Mouse (Mus musculus) intestine, embryonic 14.5 days (tissue): ENCODE measurements around the gene Mpc1. TPM values are rescaled to one million over a fixed set of nuclear protein-coding genes. Genes with fewer than 3 reads are reported as not detected.

Experiments
- ATAC-seq: fragments of 200-750 bp; cut with Nextera tagmentation; replicated peaks from 2 replicates; pipeline ENCODE4 v1.8.0; 2017; ENCODE audit warnings: low read depth, moderate number of reproducible peaks, moderate TSS enrichment, moderate library complexity; ENCODE audit not compliant: low FRiP score, low TSS enrichment
- DNase-seq: peaks from one replicate; pipeline ENCODE4 v3.0.0-alpha.2; 2018; ENCODE audit warnings: low spot score
- H3K27ac ChIP-seq: fragments of 300-500 bp; sonication (generic); 2 replicates; pipeline ENCODE4 v1.5.1; 2014; ENCODE audit warnings: low read depth, mild to moderate bottlenecking, control low read depth
- H3K27me3 ChIP-seq: fragments of 300-500 bp; sonication (generic); replicated peaks from 2 replicates; pipeline ENCODE4 v1.6.1; 2014; ENCODE audit warnings: low read length, control low read depth; ENCODE audit not compliant: control insufficient read depth, insufficient read depth
- H3K36me3 ChIP-seq: fragments of 300-500 bp; sonication (generic); 2 replicates; pipeline ENCODE4 v1.6.1; 2014; ENCODE audit warnings: low read length, control low read depth; ENCODE audit not compliant: control insufficient read depth, insufficient read depth
- H3K4me1 ChIP-seq: fragments of 300-500 bp; sonication (generic); replicated peaks from 2 replicates; pipeline ENCODE4 v1.6.1; 2014; ENCODE audit warnings: low read length, control low read depth, mixed read lengths; ENCODE audit not compliant: control insufficient read depth, insufficient read depth
- H3K4me2 ChIP-seq: fragments of 300-500 bp; sonication (generic); 2 replicates; pipeline ENCODE4 v1.6.1; 2014; ENCODE audit warnings: low read length
- H3K4me3 ChIP-seq: fragments of 300-500 bp; sonication (generic); 2 replicates; pipeline ENCODE4 v1.5.1; 2014; ENCODE audit warnings: low read depth, low read length, control low read depth, mixed read lengths
- H3K9ac ChIP-seq: fragments of 300-500 bp; sonication (generic); 2 replicates; pipeline ENCODE4 v1.6.1; 2014; ENCODE audit warnings: mild to moderate bottlenecking, low read length
- H3K9me3 ChIP-seq: fragments of 300-500 bp; sonication (generic); 2 replicates; pipeline ENCODE4 v1.6.1; 2016; ENCODE audit warnings: low read length, control low read depth; ENCODE audit not compliant: control insufficient read depth
- WGBS: fragments of 180-500 bp; shearing (Covaris S2); extraction: QIAGEN DNeasy Blood & Tissue Kit; methylation state at CpG from one replicate; pipeline ENCODE4 v1.1.7; 2014; 5-methylcytosine and 5-hydroxymethylcytosine counted together
- polyA plus RNA-seq: library from polyadenylated mRNA; unstranded; fragments of >200 nt; fragmentation: Nextera tagmentation; extraction: Ambion mirVana; gene quantifications from 2 replicates; pipeline ENCODE4 v1.2.1, GENCODE M21; 2014

The Mpc1 gene
- polyA plus RNA-seq, 1 experiment from 2014 or later, result 168 TPM

GRCm38 (mm10) chr17:8301515-8301914 lies 18.8 kb downstream of the Mpc1 start:
- H3K9ac ChIP-seq, result no peak overlapping the region
- 80% methylated on average over 4 of the region's 4 CpGs for WGBS
- H3K36me3 ChIP-seq, result peaks cover 9% of the 10 kb centered on the region; the same call in 1 of the 2 replicates
- DNase-seq (no peak), ATAC-seq (no peak)
- H3K4me3 ChIP-seq, result no peak overlapping the region
- 0 out of 2 replicates have a peak, but pooled peaks cover 5% of the 10 kb centered on the region for H3K4me1 ChIP-seq
- H3K9me3 ChIP-seq, result no peaks in the 10 kb centered on the region
- no peak overlapping the region for H3K27ac ChIP-seq
- H3K4me2 ChIP-seq, result no peak overlapping the region
- H3K27me3 ChIP-seq, result no peaks in the 10 kb centered on the region

GRCm38 (mm10) chr17:8302772-8303438 lies 20.2 kb downstream of the Mpc1 start:
- 76% methylated on average over 7 of the region's 7 CpGs for WGBS
- H3K36me3 ChIP-seq, result peaks cover 5% of the 10 kb centered on the region; the same call in 1 of the 2 replicates
- no peak for ATAC-seq

GRCm38 (mm10) chr17:8303671-8304070 lies 21.0 kb downstream of the Mpc1 start:
- H3K4me1 ChIP-seq, result 0 out of 2 replicates have a peak, but pooled peaks cover 5% of the 10 kb centered on the region
- WGBS, result 35% methylated on average over 5 of the region's 5 CpGs
- no peak for ATAC-seq

More at GRCm38 (mm10) chr17:8302772-8303438, 20.2 kb downstream of the Mpc1 start:
- Histone ChIP-seq H3K27me3 (no peaks in the 10 kb centered on the region), H3K4me3 (no peak overlapping the region), H3K4me2 (no peak overlapping the region), H3K9me3 (no peaks in the 10 kb centered on the region), H3K4me1 (0 out of 2 replicates have a peak, but pooled peaks cover 5% of the 10 kb centered on the region), H3K9ac (no peak overlapping the region), H3K27ac (no peak overlapping the region)
- DNase-seq, result no peak

GRCm38 (mm10) chr17:8305801-8306200 lies 23.1 kb downstream of the Mpc1 start:
- Histone ChIP-seq H3K27ac (no peak overlapping the region), H3K4me1 (0 out of 2 replicates have a peak, but pooled peaks cover 5% of the 10 kb centered on the region), H3K27me3 (no peaks in the 10 kb centered on the region), H3K4me3 (no peak overlapping the region), H3K9ac (no peak overlapping the region), H3K36me3 (no peaks in the 10 kb centered on the region), H3K9me3 (no peaks in the 10 kb centered on the region), H3K4me2 (no peak overlapping the region)
- no peak for DNase-seq
- no peak for ATAC-seq
- WGBS, result 25% methylated on average over 3 of the region's 3 CpGs

More at GRCm38 (mm10) chr17:8303671-8304070, 21.0 kb downstream of the Mpc1 start:
- no peak overlapping the region for H3K4me2 ChIP-seq
- DNase-seq, result no peak
- H3K9me3 ChIP-seq, result no peaks in the 10 kb centered on the region
- H3K27ac ChIP-seq, result no peak overlapping the region
- H3K36me3 ChIP-seq, result no peaks in the 10 kb centered on the region
- no peak overlapping the region for H3K4me3 ChIP-seq
- H3K9ac ChIP-seq, result no peak overlapping the region
- H3K27me3 ChIP-seq, result no peaks in the 10 kb centered on the region

- no peaks in the 10 kb centered on the region for H3K9me3 ChIP-seq
- peak; percentile 96 for DNase-seq
- H3K4me2 ChIP-seq, result peak within 1 kb of the TSS; percentile 71
- H3K4me1 ChIP-seq, result peaks cover 14% of the 10 kb centered on the region
- H3K9ac ChIP-seq, result peak within 1 kb of the TSS; percentile 56
- peak within 1 kb of the TSS; percentile 54 for H3K27ac ChIP-seq
- peak within 1 kb of the TSS; percentile 62 for H3K4me3 ChIP-seq
- no peaks in the 10 kb centered on the region for H3K27me3 ChIP-seq
- under 1% methylated on average over 49 of the region's 54 CpGs for WGBS
- ATAC-seq, result peak; percentile 93
- no peaks in the 10 kb centered on the region for H3K36me3 ChIP-seq
Observed at GRCm38 (mm10) chr17:8310838-8311614, 28.3 kb downstream of the Mpc1 start, which contains the start of gene Sft2d1. Sft2d1 (plus strand) TSS chr17:8311102.

- no peaks in the 10 kb centered on the region for H3K27me3 ChIP-seq
- no peak overlapping the region for H3K27ac ChIP-seq
- no peaks in the 10 kb centered on the region for H3K9me3 ChIP-seq
- no peaks in the 10 kb centered on the region for H3K36me3 ChIP-seq
- WGBS, result 44% methylated on average over 3 of the region's 3 CpGs
- ATAC-seq (no peak), DNase-seq (no peak)
- H3K4me3 ChIP-seq, result peak overlapping the region; percentile 62
- H3K4me2 ChIP-seq, result peak overlapping the region; percentile 71
- H3K4me1 ChIP-seq, result peaks cover 14% of the 10 kb centered on the region
- H3K9ac ChIP-seq, result peak overlapping the region; percentile 54
Observed at GRCm38 (mm10) chr17:8311751-8312150, 29.0 kb downstream of the Mpc1 start.

- H3K36me3 ChIP-seq, result no peaks in the 10 kb centered on the region
- no peaks in the 10 kb centered on the region for H3K9me3 ChIP-seq
- no peak overlapping the region for H3K27ac ChIP-seq
- no peak overlapping the region for H3K4me2 ChIP-seq
- no peak overlapping the region for H3K9ac ChIP-seq
- WGBS, result 91% methylated on average over 3 of the region's 3 CpGs
- no peaks in the 10 kb centered on the region for H3K27me3 ChIP-seq
- no peak overlapping the region for H3K4me3 ChIP-seq
- ATAC-seq (no peak), DNase-seq (no peak)
- H3K4me1 ChIP-seq, result peaks cover 14% of the 10 kb centered on the region
Observed at GRCm38 (mm10) chr17:8313976-8314375, 31.3 kb downstream of the Mpc1 start.

GRCm38 (mm10) chr17:8316251-8316650 lies 33.5 kb downstream of the Mpc1 start:
- no peak overlapping the region for H3K9ac ChIP-seq
- ATAC-seq (0 out of 2 replicates have a peak, but pooled peaks have one; percentile 19), DNase-seq (no peak)
- no peak overlapping the region for H3K4me2 ChIP-seq
- H3K27ac ChIP-seq, result no peak overlapping the region
- 76% methylated on average over 1 of the region's 1 CpGs for WGBS
- H3K27me3 ChIP-seq, result no peaks in the 10 kb centered on the region
- no peak overlapping the region for H3K4me3 ChIP-seq
- peaks cover 14% of the 10 kb centered on the region for H3K4me1 ChIP-seq
- H3K9me3 ChIP-seq, result no peaks in the 10 kb centered on the region
- 0 out of 2 replicates have a peak, but pooled peaks cover 4% of the 10 kb centered on the region for H3K36me3 ChIP-seq
